Mouse (Mus musculus) ES-E14 (cell line): ENCODE data around the gene Kpna7.

ENCODE experiments used
- CHD2 ChIP-seq: IDR thresholded peaks from 2 replicates; pipeline ENCODE4 v1.6.1; 2014; ENCODE audit warnings: mild to moderate bottlenecking, low read depth, low read length, inconsistent platforms
- HCFC1 ChIP-seq: IDR thresholded peaks from 2 replicates; pipeline ENCODE4 v1.6.1; 2012; ENCODE audit warnings: low read length, inconsistent platforms, borderline replicate concordance; ENCODE audit not compliant: insufficient read depth
- MAFK ChIP-seq: IDR thresholded peaks from 2 replicates; pipeline ENCODE4 v1.6.1; 2014; ENCODE audit warnings: mild to moderate bottlenecking, low read depth, low read length, inconsistent platforms; ENCODE audit not compliant: insufficient read depth
- ZNF384 ChIP-seq: IDR thresholded peaks from 2 replicates; pipeline ENCODE4 v1.6.1; 2012; ENCODE audit warnings: low read depth, low read length, inconsistent platforms

DNA sequence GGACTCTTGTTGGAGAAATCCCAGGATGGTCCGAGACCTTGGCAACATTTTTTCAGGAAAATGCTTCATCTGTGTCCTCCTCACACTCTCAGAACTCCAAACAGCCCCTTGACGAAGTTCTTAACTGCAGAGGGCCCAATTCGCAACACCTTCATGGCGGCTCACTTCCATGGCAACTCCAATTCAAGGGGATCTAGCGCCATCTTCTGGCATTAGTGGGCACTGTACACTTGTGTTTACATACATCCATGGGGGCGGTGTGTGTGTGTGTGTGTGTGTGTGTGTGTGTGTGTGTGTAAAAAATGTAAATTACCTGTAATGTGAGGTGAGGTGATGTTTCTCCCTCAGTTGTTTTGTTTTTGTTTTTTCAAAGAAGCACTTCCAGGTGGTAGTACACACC lies 12.5 kb downstream of the Kpna7 start:
- TF ChIP-seq MAFK (no peak), ZNF384 (no peak), CHD2 (no peak), HCFC1 (no peak)
